Mouse (Mus musculus) kidney, embryonic 14.5 days (tissue): ENCODE data around the gene Sox6. TPM values are rescaled to one million over a fixed set of nuclear protein-coding genes. Genes with fewer than 3 reads are reported as not detected.

Experiments used
- ATAC-seq: fragments of 200-750 bp; cut with Nextera tagmentation; 2 replicates; pipeline ENCODE4 v1.8.0; 2017; ENCODE audit warnings: moderate number of reproducible peaks, mild to moderate bottlenecking, moderate TSS enrichment, moderate library complexity; ENCODE audit not compliant: low FRiP score, low TSS enrichment
- H3K27ac ChIP-seq: fragments of 300-500 bp; sonication (generic); 2 replicates; pipeline ENCODE4 v1.5.1; 2014; ENCODE audit warnings: low read depth, mild to moderate bottlenecking, low read length, moderate library complexity, mixed read lengths
- H3K27me3 ChIP-seq: fragments of 300-500 bp; sonication (generic); 2 replicates; pipeline ENCODE4 v1.6.1; 2014; ENCODE audit warnings: mild to moderate bottlenecking, low read length; ENCODE audit not compliant: control insufficient read depth, insufficient read depth
- H3K36me3 ChIP-seq: fragments of 300-500 bp; sonication (generic); 2 replicates; pipeline ENCODE4 v1.6.1; 2014; ENCODE audit warnings: low read length, mixed read lengths; ENCODE audit not compliant: control insufficient read depth, insufficient read depth
- H3K4me1 ChIP-seq: fragments of 300-500 bp; sonication (generic); 2 replicates; pipeline ENCODE4 v1.6.1; 2014; ENCODE audit warnings: low read length, mixed read lengths; ENCODE audit not compliant: control insufficient read depth, insufficient read depth
- H3K4me2 ChIP-seq: fragments of 300-500 bp; sonication (generic); replicated peaks from 2 replicates; pipeline ENCODE4 v1.6.1; 2014; ENCODE audit warnings: low read depth, mild to moderate bottlenecking, low read length
- H3K4me3 ChIP-seq: fragments of 300-500 bp; sonication (generic); 2 replicates; pipeline ENCODE4 v1.5.1; 2014; ENCODE audit warnings: mild to moderate bottlenecking, low read length
- H3K9ac ChIP-seq: fragments of 300-500 bp; sonication (generic); 2 replicates; pipeline ENCODE4 v1.6.1; 2014; ENCODE audit warnings: low read depth, mild to moderate bottlenecking, low read length, moderate library complexity
- H3K9me3 ChIP-seq: fragments of 300-500 bp; sonication (generic); 2 replicates; pipeline ENCODE4 v1.6.1; 2016; ENCODE audit warnings: low read length; ENCODE audit not compliant: control insufficient read depth
- WGBS: fragments of 180-500 bp; shearing (Covaris S2); extraction: QIAGEN DNeasy Blood & Tissue Kit; methylation state at CpG from one replicate; pipeline ENCODE4 v1.1.7; 2014; 5-methylcytosine and 5-hydroxymethylcytosine counted together
- polyA plus RNA-seq: library from polyadenylated mRNA; unstranded; fragments of >200 nt; fragmentation: Nextera tagmentation; extraction: Ambion mirVana; gene quantifications from 2 replicates; pipeline ENCODE4 v1.2.1, GENCODE M21; 2014

Gene Sox6
- polyA plus RNA-seq, 1 experiment from 2014 or later: 15.1 TPM

DNA sequence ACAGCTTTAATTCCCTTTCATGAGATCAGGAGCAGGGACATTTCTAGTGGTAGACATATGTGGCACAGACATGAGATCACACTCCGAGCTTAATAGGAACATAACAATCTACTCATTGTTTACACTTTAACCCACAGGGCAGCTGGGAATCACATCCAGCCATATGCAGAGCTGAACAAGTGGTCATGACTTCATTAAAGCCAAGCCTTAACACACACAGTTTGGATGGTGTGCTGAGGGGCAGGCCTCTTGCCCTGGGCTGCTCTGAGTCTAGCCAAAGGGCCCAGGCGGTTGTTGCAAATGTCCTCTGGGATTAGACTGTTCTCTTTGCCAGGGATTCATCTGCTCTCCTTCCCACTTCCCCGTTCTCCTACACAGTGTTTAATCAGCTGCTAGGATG, 204.9 kb downstream of the Sox6 start:
- no peaks in the 10 kb centered on the region for H3K36me3 ChIP-seq
- WGBS: 49% methylated on average over 3 of the region's 3 CpGs
- no peak for ATAC-seq
- no peak overlapping the region for H3K4me2 ChIP-seq
- H3K4me1 ChIP-seq: 0 out of 2 replicates have a peak, but pooled peaks cover 6% of the 10 kb centered on the region
- no peaks in the 10 kb centered on the region for H3K9me3 ChIP-seq
- no peak overlapping the region for H3K4me3 ChIP-seq
- H3K27ac ChIP-seq: no peak overlapping the region
- no peaks in the 10 kb centered on the region for H3K27me3 ChIP-seq
- no peak overlapping the region for H3K9ac ChIP-seq

DNA sequence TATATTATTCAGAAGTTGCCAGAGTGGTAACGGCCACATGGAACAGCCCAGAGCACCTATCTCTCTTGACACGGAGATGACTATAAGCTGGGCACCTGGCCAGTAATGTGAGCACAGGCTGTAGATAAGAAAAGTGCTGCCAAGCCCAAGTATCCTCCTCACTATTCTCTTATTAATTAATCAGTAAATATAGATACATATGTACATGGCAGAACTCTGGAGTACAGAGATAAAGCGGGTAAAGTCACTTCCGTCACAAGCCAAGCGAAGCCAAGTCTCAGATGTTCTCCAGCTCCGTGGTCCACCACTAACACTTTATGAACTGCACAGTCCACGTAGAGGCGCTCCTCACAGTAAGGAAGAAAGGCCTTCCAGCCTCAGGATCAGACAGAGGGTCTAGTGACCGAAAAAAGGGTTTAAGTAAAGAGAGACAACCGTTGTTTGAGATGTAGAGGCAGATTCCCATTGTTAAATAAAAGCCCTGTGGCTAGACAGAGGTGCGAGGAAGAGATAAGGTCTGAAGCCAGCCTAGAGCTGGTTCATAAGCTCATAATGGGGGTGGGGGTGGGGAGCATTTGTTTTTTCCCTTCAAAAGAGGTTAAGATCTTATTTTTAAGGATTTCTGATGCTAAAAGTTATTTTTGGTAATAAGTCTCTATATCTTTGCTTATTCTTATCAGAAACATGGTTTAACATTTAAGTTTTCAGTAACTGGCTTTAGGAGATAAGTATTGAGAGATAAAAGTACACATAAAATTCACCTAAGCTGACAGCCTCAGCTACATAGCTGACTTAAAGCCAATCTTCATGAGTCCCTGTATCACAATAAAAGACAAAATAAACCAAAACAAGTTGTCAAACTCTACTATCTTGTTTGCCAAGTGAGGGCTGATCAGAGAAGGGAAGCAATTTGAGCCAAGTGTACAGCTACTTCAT, 207.4 kb downstream of the Sox6 start:
- Histone ChIP-seq H3K36me3 (no peaks in the 10 kb centered on the region), H3K4me3 (no peak overlapping the region), H3K4me1 (0 out of 2 replicates have a peak, but pooled peaks cover 6% of the 10 kb centered on the region), H3K4me2 (no peak overlapping the region), H3K9ac (no peak overlapping the region), H3K9me3 (no peaks in the 10 kb centered on the region), H3K27me3 (no peaks in the 10 kb centered on the region), H3K27ac (no peak overlapping the region)
- 84% methylated on average over 11 of the region's 11 CpGs for WGBS
- ATAC-seq: no peak

GRCm38 (mm10) chr7:115830366-115830765, 208.2 kb downstream of the Sox6 start:
- Histone ChIP-seq H3K27me3 (no peaks in the 10 kb centered on the region), H3K9ac (no peak overlapping the region), H3K9me3 (no peaks in the 10 kb centered on the region), H3K36me3 (no peaks in the 10 kb centered on the region), H3K4me2 (no peak overlapping the region), H3K4me3 (no peak overlapping the region), H3K27ac (no peak overlapping the region), H3K4me1 (peaks cover 7% of the 10 kb centered on the region; the same call in 1 of the 2 replicates)
- peak; percentile 49; the same call in 1 of the 2 replicates for ATAC-seq
- 35% methylated on average over 10 of the region's 10 CpGs for WGBS

- H3K4me1 ChIP-seq: peaks cover 9% of the 10 kb centered on the region; the same call in 1 of the 2 replicates
- H3K4me3 ChIP-seq: no peak overlapping the region
- H3K4me2 ChIP-seq: no peak overlapping the region
- no peaks in the 10 kb centered on the region for H3K27me3 ChIP-seq
- H3K27ac ChIP-seq: no peak overlapping the region
- H3K9me3 ChIP-seq: no peaks in the 10 kb centered on the region
- no peak overlapping the region for H3K9ac ChIP-seq
- 15% methylated on average over 4 of the region's 4 CpGs for WGBS
- no peak for ATAC-seq
- H3K36me3 ChIP-seq: no peaks in the 10 kb centered on the region
These were observed 208.8 kb downstream of the Sox6 start for GRCm38 (mm10) chr7:115829756-115830155.

- Histone ChIP-seq H3K4me2 (no peak overlapping the region), H3K27ac (no peak overlapping the region), H3K36me3 (no peaks in the 10 kb centered on the region), H3K9me3 (no peaks in the 10 kb centered on the region), H3K9ac (no peak overlapping the region), H3K4me1 (peaks cover 11% of the 10 kb centered on the region; the same call in 1 of the 2 replicates), H3K27me3 (no peaks in the 10 kb centered on the region), H3K4me3 (no peak overlapping the region)
- WGBS: 76% methylated on average over 4 of the region's 4 CpGs
- ATAC-seq: no peak
These were observed 209.3 kb downstream of the Sox6 start for GRCm38 (mm10) chr7:115829260-115829659.

DNA sequence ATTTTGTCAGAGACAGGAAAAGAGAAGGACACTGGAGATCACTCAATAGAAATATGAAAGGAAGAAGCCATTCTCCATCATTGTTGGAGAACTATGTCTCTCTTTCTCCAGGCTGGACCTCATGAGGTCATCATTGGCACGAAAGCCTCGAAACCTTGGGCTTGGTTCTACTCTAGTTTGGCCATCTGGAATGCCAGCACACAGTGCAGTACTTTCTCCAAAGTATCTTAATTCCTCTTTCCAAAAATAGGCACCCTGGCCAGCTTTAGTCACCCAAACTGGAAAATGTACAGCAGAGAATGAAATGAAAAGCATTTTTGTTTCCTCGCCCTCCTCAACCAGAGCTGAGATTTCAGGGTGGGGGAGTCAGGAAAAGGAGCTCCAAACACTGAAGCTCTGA, 213.3 kb downstream of the Sox6 start:
- no peak overlapping the region for H3K9ac ChIP-seq
- H3K4me1 ChIP-seq: peaks cover 8% of the 10 kb centered on the region; the same call in 1 of the 2 replicates
- H3K4me3 ChIP-seq: no peak overlapping the region
- H3K9me3 ChIP-seq: no peaks in the 10 kb centered on the region
- peaks cover 3% of the 10 kb centered on the region; the same call in 1 of the 2 replicates for H3K27me3 ChIP-seq
- H3K36me3 ChIP-seq: no peaks in the 10 kb centered on the region
- H3K27ac ChIP-seq: no peak overlapping the region
- no peak overlapping the region for H3K4me2 ChIP-seq
- ATAC-seq: no peak
- WGBS: 84% methylated on average over 3 of the region's 3 CpGs

DNA sequence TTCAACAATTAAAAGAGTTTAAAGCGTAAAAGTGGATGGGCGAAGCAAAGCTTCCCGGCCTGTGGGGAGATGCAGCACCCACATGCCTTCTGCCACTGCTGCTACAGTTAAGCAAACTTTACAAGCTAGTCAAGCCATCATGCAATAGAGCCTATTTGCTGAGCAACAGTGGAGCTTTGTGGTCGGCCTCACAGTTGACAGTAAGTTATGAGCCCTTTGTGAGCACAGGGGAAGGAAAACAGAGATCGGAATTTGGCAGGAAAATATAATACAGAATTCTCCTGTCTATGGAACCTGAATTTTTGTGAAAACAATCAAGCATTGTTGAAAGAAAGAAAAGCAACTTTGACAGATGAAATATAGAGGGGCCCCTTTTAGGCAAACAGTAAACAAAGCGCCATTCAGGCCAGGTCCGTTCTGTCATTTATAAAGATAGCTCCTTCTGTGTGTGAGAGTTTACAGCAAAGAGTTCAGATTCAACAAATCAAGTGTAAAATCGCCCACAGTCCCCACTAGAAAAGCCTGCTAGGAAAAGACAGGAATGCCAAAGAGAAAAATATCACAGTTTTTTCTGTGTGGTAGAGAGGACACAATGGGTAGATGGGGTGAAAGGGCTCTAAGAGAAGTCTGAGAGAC, 213.9 kb downstream of the Sox6 start:
- Histone ChIP-seq H3K9ac (no peak overlapping the region), H3K36me3 (no peaks in the 10 kb centered on the region), H3K9me3 (no peaks in the 10 kb centered on the region), H3K4me1 (peaks cover 6% of the 10 kb centered on the region; the same call in 1 of the 2 replicates), H3K4me2 (no peak overlapping the region), H3K27me3 (peaks cover 3% of the 10 kb centered on the region; the same call in 1 of the 2 replicates), H3K4me3 (no peak overlapping the region), H3K27ac (no peak overlapping the region)
- no peak for ATAC-seq
- 39% methylated on average over 8 of the region's 8 CpGs for WGBS

DNA sequence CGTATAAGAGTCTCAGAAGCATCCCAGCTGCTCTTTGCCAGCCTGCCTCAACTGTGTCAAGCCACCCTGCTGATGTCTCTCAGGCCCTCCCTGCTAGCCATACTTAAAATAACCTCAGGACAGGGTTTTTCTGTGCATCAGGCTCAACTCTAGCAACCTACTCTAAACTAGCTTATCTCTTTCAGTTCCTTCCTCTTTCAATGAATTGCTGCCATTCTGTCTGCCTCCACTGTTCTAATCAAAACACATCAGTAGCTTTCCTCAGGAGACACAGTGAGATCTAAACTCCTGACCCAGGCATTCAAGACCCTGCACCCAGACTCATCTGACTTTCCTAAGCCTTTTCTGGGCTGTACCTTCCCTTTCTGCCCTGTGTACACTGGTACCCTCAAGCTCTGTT, 219.5 kb downstream of the Sox6 start:
- H3K4me2 ChIP-seq: no peak overlapping the region
- H3K9ac ChIP-seq: no peak overlapping the region
- WGBS: 52% methylated on average over 1 of the region's 1 CpGs
- no peak overlapping the region for H3K4me3 ChIP-seq
- no peak overlapping the region for H3K27ac ChIP-seq
- H3K9me3 ChIP-seq: no peaks in the 10 kb centered on the region
- H3K27me3 ChIP-seq: peaks cover 3% of the 10 kb centered on the region; the same call in 1 of the 2 replicates
- no peaks in the 10 kb centered on the region for H3K36me3 ChIP-seq
- no peak for ATAC-seq
- H3K4me1 ChIP-seq: no peaks in the 10 kb centered on the region

DNA sequence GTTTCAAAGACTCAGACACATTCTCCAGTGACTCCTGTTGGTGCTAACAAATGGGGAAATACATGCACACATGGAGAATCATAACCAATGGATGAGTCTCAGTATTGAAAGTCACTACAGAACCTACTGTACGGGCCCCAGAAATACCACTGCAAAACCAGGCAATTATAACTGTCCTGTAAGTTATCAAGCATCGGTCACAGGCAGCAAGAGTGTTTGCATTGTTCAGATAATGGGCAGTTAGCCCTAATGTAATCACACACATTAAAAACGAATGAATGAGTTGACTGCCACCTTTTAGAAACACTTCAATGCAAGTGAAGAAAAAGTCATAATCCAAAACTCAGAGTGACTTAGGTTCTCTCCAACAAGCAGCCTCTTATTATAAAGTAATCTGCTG, 235.3 kb downstream of the Sox6 start:
- H3K4me1 ChIP-seq: no peaks in the 10 kb centered on the region
- no peaks in the 10 kb centered on the region for H3K9me3 ChIP-seq
- H3K36me3 ChIP-seq: no peaks in the 10 kb centered on the region
- H3K4me2 ChIP-seq: no peak overlapping the region
- no peak overlapping the region for H3K27ac ChIP-seq
- WGBS: 73% methylated on average over 3 of the region's 3 CpGs
- H3K4me3 ChIP-seq: no peak overlapping the region
- no peak overlapping the region for H3K9ac ChIP-seq
- ATAC-seq: no peak
- H3K27me3 ChIP-seq: no peaks in the 10 kb centered on the region
